Mouse (Mus musculus) embryo, embryonic 10.5 days (tissue): ENCODE measurements at regions not wholly inside any gene's neighbourhood (a gene's known extent, or its start where the extent isn't known, plus 50 kb on each side); places are given as distances from the start of the nearest gene placed in this dataset.

Experiments
- DNase-seq: peaks from one replicate; pipeline ENCODE4 v3.0.0-alpha.2; 2015; ENCODE audit warnings: low spot score

DNA sequence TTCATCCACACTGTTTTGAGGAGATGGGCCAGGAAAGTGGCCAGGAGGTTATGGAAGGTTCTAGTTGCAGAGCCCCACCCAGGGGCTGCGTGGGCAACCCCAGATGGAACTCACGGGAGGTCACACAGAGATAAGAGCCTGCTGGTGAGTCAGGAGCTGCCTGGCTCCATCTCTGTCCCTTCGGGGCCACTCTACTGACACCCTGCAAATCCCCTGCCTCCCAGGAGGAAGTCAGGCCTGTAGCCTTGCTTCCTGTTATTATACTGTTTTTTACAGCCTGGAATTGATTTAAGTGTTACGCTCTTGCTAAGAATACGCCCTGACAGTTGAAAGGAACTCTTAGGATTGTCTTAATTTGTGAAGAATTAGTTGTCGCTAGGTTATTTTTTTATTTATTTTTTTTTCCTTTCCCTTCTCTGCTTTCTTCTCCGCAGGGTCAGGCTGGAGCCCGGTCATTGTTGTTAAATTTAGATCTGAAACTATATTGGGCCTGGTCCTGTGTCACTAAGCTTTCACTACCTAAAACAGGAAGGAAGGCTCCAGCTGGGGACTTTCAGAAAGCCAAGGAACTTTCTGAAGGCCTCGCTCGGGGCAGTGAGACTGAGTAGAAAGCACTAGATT is 497.9 kb downstream of the Med13l start:
- DNase-seq: no peak

DNA sequence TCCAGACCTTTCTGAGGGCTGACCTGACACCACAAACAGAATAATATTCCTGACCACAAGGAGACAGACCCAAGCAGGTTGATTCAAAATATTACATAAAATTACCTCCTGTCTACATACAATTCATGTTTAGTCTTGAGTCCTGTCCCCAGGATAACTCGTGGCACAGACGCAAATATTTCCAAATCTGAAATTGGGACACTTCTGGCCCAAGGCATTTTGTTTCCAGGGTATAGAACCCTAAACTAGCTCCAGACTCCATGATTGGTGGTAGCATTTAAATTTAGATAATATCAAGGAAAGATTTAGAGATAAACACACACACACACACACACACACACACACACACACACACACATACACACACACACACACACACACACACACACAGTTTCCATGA is 498.7 kb downstream of the Med13l start:
- no peak for DNase-seq

- DNase-seq: peak; percentile 58
Measured at GRCm38 (mm10) chr5:119060886-119061285, 500.4 kb downstream of the Med13l start.

GRCm38 (mm10) chr5:119062478-119062877 is 502.0 kb downstream of the Med13l start:
- DNase-seq: no peak

DNA sequence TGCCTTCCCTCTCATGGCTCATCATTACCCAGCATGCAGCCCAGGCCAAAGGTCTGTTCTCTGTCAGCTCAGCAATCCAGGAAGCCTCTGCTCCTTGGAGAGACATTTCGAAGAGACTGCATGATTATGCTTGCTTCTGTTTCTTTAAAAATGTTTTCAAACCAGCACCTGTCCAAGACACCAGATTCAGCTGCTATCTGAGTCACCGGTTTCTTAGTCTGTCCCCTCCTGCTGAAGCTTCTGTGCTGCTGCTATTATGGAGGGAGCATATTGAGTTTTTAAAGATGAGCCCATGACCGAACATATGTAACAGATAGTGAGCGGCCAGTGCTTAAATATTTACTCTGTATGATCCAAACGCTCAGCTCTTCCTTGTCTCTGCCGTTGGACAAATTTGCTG is 506.2 kb downstream of the Med13l start:
- no peak for DNase-seq

DNA sequence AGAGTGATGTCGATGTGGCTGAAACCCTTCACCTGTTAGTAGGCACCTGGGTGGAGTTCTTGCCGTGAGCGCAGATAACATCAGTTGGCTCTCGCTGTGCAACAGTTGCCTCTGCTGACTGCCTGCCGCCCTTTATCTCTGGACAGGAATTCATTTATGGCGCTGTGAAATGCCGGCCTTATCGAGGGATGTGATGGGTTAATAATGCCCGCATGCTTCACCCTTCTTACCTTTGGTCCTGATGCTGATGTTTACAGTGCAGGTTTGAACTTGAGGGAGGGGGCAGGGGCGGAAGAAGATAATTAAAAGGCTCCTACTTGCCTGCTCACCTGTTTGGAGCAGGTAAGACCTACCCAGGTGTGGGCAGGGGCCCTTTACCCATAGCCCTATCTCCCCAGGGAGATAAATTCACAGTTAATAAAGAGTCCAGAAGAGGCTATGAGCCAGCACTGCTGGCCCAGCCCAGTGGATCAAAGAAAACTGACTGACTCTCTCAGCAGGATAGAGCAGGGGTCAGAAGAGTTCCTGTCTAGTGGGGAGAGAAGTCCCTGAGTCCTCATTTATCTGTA is 509.4 kb downstream of the Med13l start:
- DNase-seq: no peak

DNA sequence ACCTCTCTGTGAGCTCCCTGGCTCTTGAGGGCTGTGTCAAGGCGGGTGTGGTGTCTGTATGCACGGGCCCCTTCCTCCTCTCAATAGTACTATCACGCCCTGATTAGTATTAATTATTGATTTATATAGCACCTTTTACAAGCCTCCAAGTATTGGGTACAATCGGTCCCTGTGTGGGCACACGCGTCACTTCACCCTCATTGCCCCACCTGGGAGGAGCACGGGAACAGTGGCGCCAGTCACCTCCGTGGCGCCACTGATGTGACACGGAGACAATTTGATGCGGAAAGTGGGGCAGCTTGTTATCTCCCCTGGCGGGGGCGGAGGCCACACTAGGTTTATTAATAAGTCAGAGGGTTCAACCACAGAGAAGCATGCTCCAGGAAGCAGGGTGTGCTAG is 512.2 kb downstream of the Med13l start:
- no peak for DNase-seq

DNA sequence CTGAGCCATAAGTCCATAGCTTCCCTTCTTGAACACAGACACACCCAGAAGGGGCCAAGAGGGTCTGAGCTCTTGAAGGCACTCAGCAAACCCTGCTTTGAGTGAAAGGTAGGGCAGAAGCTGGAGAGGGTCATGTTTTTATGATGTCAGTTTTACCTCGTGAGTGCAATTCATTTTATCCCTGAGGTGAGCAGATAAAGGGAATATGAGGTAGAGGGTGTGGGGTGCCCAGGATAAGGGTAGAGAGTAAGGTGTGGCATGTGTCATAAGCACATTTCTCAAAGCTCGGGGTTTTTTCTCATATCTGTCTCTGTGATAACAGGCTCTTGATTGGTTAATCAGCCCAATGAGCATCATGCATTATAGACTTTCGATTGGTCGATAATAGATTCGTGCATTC is 520.3 kb downstream of the Med13l start:
- DNase-seq: no peak

DNA sequence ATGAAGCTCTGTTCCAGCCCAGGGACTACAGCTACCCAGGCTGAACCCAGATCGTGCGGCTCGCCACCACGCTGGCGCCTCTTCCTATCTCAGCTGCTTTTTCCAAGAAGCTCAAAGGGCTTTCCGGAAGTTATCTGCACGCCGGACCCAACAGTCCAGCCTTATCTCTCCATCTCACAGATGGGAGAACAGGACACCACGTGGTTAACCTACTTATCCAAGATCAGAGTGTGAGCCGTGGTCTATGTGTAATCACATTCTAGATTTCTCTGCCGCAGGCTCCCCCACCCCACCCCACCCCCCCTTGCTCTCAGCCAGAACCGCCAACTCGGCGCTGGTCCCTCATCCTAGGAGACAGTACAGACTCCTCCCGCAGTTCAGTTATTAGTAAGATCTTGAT is 522.4 kb downstream of the Med13l start:
- DNase-seq: no peak

GRCm38 (mm10) chr5:119097576-119098193 is 537.2 kb downstream of the Med13l start:
- peak; percentile 48 for DNase-seq

DNA sequence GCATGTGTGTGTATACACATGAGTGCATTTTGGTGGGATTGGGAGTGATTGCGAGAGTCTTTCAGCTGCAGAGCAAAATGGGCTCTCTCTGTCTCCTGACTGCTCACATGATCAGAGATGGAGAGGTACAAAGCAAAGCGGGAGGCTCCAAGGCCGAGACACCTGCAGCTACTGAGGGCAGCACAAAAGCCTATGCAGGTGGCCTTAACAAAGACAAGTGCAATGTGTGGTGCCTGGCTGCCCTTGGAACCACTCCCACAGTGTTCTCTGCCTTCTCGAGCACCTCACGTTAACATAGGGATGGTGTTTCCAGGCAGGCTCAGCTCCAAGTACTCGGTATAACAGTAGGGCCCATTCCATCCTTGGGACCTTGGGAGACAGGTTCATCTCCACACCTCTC is 539.3 kb downstream of the Med13l start:
- no peak for DNase-seq

DNA sequence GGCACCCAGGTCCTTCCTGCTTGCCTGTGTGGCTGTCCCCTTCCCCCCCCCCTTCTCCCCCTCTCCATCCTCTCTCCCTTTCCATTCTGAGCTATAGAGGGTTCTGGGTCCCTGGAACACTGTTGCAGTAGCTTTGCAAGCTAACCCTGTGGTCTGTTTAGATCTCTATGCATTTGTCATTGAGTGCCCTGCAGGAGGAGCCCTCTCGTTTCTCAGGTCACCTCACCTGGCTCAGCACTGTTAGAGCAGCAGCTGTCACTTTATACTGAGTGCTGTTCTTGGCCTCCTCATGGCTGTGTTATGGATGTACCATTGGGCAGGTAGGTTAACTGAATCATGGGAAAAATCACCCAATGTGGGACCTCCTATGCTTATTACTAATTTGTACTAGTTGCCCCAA is 543.0 kb downstream of the Med13l start:
- no peak for DNase-seq

DNA sequence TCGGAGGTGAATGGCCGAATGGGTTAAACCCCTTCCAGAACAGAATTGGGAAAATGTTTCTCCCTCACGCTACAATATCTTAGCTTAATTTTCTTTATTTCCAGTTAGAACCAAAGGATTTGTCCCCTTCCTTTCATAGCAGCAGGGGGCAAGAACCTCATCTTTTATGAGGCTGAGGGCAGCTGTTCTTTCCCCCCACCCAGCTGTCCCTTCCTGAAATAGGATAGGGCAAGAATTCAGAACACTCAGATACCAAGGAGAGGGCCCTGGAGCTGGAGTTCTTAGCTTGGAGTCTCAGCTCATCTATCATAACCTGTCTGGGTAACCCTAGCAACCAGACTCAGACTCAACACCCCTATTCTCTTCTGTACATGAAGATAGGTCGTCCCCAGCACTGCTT is 547.4 kb downstream of the Med13l start:
- no peak for DNase-seq

- DNase-seq: no peak
Measured at GRCm38 (mm10) chr5:119109501-119109900, 549.0 kb downstream of the Med13l start.

GRCm38 (mm10) chr5:119114074-119114473 is 553.6 kb downstream of the Med13l start:
- no peak for DNase-seq

DNA sequence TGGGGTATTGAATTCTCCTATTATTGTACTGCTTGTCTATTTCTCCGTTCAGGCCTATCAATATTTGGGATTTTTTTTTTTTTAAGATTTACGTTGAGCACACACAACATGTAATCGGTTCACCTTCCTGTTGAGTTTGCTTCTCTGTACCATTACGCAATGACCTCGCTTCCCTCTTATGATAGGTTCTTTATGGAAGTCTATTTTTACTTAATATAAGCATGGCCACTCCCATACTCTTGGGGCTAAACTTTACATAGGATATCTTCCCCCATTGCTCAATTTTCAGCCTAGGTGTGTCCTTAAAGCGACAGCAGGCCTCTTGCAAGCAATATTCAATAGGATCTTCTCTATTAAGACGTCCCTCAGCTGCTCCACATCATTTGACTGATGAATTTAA is 544.7 kb upstream of the Tbx3 start:
- DNase-seq: no peak

DNA sequence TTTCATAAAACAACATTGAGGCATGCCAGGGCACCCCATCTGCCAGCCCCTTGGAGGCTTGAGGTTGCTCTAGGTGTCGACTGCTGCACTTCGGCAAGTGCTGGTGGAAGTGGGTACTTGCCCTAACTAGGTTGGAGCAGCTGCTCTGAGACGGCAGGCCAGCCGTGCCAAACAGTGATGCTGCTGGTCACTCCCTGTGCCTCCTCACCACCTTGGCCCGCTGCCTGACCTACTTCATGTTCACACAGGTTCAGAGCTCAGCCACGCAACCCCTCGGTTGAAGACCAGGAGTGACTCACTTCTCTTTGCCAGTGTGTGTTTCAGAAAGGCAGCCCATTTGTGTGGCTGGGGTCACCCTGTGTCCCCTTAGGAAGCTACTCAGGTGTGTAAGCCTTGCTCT is 540.3 kb upstream of the Tbx3 start:
- DNase-seq: no peak

DNA sequence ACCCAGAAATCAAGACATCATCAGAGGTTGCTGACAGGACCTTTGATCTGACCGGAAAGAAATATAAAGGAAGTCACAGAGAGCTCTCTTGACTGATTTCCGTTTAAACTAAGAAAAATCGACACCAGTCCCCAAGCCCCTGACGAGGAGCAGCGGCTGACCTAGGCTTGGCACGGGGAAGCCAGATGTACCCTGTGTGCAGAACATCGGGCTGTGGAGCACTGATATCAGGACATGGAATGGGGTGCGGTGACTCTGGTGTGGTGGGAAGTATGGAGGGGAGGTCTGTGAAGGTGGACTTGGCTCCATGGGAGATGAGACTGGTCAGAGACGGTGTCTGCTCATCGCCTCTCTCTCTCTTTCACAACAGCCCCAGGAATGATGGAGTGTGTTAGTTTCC is 539.0 kb upstream of the Tbx3 start:
- DNase-seq: peak; percentile 35

DNA sequence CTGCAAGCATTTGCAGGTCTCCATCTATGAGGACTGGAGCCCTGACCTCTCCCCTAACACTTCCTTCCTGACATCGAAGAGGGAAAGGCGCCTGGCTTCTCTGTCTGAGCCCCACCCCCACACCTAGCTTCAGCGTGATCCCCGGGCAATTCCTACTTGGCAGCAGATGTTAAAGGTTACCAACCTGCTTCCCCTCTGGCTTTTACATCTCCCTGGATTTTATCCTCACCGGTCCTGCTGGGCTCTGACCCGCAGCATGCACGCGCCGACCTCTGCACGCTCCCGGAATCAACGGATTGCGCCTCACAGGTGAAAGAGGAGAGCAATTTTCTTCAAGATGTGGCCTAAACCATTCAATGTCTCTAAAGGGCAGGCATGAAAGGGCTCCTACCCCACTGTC is 537.1 kb upstream of the Tbx3 start:
- peak; percentile 59 for DNase-seq

DNA sequence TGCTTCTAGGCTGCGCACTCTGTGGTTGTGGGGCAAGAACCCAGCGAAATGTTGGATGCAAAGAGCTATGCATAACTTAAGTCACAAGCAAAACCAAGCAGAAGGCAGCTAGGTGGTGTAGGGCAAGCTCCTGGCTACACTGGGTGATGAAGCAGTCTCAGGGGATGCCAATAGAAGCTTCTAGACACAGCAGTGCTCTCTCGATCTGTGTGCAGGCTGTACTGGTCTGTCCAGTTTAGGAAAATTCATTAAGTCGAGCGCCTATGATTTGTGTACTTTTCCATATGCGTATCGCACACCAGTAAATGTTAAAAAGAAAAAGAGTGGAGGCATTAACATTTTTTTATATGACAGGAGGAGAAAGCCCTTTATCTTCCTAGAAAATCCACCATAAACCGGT is 533.6 kb upstream of the Tbx3 start:
- DNase-seq: no peak

DNA sequence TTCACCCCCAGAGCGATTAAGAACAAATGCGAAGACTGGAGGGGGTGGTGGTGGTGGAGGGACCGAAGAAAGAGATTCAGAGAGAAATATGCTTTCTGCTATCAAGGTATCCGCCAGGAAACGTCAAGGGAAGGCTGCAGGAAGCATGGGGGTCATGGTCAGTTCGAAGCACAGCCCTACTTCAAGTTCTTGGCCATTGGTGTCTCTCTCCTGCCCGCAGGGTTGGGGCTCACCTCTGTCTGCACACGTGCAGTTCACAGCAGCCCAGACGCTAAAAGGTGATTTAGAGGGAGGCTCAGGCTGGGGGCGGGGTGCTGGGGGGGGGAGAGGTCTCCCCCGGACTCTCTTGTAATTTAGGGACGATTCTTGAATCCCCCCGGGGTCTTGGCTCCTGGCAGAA is 533.1 kb upstream of the Tbx3 start:
- no peak for DNase-seq

DNA sequence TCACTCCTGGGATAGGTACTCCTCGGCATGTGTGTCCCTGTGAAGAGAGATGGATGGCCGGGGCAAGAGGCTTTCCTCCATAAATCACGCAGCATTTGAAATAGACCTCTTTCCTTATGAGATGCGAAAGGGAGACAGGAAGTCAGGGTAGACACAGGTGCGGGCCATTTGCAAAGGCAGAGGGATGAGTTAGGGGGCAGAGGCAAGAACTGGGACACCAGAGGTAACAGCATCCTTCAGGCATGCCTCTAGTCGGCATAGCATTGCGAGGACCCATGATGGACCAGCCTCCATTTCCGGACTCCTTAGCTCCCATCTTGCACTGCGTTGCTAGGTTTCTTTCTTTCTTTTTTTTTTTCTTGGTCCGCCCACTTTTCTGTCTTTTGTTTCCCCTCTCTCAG is 532.6 kb upstream of the Tbx3 start:
- DNase-seq: peak; percentile 45

- no peak for DNase-seq
Measured at GRCm38 (mm10) chr5:119138293-119138692, 532.2 kb upstream of the Tbx3 start.

GRCm38 (mm10) chr5:119139336-119139735 is 531.1 kb upstream of the Tbx3 start:
- DNase-seq: no peak
